Mouse (Mus musculus): ENCODE measurements at regions not wholly inside any gene's neighbourhood (a gene's known extent, or its start where the extent isn't known, plus 50 kb on each side); places are given as distances from the start of the nearest gene placed in this dataset.

DNA sequence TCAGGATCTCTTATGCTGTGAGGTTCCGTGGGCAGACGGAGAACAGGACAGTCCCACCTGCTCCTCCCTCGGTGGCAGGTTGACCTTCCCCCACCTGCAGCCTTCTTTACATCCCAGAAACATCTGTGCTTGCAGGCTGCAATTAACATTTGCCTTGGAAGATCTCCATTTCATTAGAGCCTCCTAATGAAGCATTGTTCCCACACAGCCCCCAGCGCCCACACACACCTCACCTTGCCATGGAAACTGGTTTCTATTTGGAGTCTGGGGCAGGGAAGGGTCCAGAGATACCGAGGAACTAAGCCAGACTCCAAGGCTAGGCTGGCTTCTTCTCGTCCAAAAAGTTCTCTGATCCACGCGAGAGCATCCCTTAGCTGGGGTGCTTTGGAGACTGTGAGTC, 56.6 kb upstream of the Rpl38 start:
- no peak for DNase-seq

- DNase-seq: no peak
Measured at GRCm38 (mm10) chr11:114608009-114608408, 60.3 kb upstream of the Rpl38 start.

DNA sequence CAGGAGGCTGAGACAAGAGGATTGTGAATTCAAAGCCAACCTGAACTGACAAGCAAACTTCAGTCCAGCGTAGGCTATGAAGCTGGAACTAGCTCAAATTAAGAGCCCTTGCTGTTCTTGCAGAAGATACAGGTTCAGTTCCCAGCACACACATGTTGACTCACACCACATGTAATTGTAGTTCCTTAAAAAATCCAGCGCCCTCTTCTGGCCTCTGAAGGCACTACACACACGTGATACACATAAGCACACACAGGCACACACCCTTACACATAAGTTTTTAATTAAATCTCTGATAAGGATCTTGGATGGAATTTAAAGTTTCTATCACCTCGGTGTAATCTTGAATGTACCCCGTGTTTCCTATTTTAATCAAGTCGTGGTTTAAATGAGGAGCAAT, 65.2 kb upstream of the Rpl38 start:
- no peak for DNase-seq

GRCm38 (mm10) chr11:114597225-114597624, 71.1 kb upstream of the Rpl38 start:
- DNase-seq: no peak

DNA sequence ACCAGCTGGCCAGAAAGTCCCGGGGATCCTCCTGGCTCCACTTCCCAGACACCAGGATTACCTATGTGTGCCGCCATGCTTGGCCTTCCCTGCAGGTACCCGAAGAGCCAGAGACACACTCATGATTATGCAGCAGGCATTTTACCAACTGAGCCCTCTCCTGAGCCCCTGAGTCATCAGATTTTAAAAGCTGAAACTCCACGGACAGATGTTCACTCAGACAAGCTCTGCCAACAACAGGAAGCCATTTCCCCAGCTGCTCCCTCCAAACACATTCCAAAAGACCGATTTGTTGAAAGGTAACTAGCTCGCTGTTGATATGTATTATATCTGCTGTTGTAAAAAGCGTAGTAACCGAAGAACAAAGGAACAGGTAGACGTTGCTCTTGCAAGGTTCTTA, 75.4 kb upstream of the Rpl38 start:
- no peak for DNase-seq

GRCm38 (mm10) chr11:114588554-114588953, 79.8 kb upstream of the Rpl38 start:
- DNase-seq: no peak

GRCm38 (mm10) chr11:114587986-114588385, 80.3 kb upstream of the Rpl38 start:
- DNase-seq: no peak

DNA sequence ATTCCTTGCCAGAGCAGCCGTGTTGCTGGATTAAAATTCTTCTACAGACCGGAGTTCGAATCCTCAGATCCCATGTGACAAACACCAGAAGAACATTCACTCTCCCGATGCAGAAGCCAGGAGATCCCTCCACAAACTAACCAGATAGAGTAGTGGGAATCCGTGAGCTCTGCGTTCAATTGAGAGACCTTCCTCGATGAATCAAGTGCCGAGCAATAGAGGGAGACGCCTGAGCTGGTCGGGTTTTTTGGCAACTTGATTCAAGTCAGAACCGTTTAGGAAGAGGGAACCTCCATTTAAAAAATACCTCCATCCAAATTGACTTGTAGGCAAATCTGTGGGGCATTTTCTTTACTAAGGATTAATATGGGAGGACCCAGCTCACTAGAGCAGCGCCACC, 81.9 kb upstream of the Rpl38 start:
- DNase-seq: no peak

DNA sequence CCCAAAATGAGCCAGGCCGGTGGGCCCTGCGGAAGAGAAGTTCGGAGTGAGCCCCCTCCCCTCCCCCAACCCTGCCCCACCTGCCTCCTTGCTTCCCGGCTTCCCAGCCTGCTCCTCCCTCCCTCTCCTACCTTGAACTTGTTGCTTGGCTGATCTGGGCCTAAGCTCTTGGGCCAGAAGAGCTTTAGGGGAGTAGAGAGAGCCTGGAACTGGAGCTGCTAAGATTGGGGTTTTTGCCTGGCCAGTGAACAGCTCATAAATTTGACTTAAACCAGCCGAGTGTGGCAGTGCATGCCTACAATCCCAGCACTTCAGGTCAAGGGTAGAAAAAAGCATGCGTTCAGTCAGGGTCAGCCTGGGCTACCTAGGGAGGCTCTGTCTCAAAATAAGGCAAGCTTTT, 83.5 kb upstream of the Rpl38 start:
- no peak for DNase-seq

DNA sequence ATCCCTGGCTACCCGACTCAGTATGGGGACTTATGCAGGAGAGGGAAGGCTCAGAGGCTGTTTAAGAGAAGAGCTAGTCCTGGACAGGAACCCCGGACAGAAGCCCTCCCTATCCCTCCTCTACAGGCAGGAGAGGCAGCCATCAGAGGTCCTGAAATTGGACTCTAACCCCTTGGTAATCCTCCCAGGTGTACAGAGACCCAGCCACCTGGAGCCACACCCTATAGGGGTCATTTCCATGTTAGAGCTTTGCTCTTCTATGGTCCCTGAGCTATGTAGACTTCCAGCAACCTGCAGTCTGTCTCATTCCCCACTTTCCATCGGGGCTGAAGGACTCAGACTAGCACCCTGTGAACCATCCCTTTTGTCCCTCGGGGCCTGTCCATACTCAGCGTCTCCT, 84.2 kb upstream of the Rpl38 start:
- DNase-seq: no peak

- no peak for DNase-seq
Measured at GRCm38 (mm10) chr11:114579986-114580385, 88.3 kb upstream of the Rpl38 start.

GRCm38 (mm10) chr11:114578551-114578950, 89.8 kb upstream of the Rpl38 start:
- DNase-seq: no peak

DNA sequence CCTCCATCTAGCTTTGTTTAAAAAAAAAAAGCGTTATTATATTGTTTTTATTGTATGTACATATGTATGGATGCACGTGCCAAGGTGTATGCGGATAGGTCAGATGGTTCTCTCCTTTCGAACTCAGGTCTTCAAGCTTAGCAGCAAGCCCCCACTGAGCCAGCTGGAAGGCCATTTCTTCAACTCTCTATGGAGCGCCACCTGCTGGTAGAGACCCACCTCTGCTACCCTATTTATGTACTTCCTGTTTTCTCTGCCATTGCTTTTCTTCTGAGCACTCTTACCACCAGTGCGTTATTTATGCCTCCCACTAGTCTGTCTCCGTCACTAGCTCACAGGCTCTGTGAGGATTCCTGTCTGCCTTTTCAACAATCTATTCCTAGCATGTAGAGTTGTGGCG, 91.5 kb upstream of the Rpl38 start:
- no peak for DNase-seq

DNA sequence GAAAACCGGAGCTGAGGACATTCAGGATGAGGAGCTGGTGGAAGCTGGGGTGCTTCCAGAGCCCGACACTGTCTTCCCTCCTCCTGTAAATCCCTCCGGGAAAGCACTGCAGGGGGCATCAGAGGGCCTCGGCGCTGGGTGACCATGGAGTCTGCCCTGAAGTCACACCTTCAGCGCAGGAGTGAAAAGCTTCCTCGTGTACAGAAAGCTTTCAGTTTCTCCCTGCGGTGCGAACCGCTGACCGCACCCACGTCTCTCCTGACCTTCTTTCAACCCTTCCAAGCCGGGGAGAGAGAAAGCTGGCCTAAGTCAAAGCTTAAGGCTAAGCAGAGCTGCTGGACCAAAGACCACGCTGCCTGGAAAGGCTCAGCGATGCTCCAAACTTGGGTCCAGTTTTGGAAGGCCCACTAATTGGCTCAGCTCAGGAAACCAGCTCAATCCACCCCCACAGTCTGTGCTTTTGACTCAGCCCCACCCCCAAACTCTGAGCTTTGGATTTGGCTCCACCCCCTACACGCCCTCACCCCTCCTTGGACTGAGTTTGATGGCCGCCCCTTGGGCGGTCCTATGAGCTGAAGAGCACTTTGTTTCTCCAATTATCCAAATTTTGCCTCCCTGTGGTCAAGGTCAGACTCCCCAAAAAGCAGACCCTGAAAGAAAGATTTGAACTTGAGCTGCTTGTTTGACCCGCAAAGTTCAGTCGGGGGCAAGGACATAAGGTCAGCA, 97.0 kb upstream of the Rpl38 start:
- peak; percentile 35 for DNase-seq

DNA sequence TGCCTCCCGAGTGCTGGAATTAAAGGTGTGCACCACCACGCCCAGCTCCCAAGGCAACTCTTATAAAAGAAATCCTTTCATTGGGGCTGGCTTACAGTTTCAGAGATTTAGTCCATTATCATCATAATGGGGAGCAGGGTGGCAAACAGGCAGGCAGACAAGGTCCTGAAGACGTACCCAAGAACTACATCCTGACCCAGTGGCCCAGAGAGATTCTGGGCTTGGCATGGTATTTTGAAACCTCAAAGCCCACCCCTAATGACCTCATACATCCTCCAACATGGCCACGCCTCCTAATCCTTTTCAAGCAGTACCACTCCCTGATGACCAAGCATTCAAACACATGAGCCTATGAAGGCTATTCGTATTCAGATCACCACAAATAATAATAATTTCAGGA, 98.2 kb upstream of the Rpl38 start:
- no peak for DNase-seq

DNA sequence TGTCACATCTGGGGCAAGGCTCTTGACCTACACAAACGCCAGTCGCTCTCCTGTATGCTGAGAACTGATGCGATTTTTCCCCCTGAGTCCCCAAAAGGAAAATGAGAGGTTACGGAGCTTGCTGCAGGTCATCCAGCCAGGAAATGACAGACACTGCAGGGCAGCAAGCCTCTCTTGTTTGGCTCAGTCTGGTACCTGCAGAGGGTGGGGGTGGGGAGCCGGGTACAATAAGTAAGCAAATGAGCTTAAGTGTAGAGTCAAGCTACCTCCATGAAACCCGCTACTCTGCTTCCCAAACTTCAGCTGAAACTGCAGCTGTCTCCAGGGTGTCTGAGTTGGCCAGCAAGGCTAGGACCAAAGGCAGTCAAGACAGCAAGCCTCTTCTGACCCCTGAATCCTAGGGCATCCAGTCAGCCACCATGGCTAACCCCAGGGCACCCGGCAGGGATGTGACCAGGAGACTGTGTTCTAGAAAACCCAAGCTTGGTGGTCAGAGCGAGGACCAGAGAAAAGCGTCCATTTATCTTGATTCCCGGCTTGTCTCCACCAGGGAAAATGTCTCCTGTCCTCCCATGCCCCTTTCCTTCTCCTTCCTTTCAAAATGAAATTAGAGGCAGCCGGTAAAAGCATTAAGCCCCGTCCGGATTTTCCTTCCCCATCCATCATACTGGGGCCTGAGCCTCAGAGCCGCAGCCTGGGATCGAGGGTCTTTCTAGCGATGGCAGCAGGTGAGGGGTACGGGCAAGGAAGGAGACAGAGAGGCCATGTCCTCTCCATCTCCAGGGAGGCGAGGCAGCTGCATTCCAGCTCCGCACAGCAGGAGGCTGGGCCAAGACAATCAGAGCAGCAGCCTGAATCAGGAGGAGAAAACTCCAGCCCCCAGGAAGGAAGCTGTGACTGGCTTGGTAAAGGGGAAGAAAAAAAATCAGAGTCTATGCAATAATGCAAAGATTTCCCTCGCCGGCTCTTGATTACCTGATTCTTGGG, 100.2 kb upstream of the Rpl38 start:
- no peak for DNase-seq

DNA sequence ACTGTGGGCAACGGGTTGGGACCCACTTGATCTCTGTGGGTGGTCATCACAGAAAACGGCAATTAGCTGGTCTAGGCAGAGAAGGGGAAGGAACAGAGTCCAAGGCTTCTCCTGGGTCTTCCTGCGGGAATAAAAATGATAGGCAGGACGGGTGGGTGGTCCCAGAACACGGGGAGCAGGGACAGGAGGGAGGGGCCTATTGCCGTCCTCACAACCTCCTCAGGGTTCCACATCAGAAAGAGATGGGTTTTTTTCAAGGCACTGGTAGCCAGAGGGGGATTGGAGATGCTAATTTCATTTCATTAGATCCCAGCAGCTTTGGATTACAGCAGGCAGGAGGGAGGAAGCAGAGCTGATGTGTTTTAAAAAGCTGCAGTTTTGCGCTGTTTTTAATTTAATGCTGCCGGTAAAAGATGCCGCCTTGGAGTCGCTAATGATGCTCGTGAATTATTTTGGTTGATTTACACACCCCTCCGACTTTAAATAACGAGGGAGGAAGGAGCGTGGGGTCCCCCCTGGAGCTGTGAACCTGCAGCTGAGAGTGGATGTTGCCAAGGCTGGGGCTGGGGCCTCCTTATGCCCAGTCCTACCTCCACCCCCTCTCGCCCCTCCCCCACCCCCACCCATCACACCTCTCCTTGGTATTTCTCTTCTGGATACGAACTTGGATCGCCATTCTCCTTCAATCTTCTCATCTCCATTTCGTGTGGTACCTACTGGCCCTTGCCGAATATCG, 101.1 kb upstream of the Rpl38 start:
- no peak for DNase-seq

DNA sequence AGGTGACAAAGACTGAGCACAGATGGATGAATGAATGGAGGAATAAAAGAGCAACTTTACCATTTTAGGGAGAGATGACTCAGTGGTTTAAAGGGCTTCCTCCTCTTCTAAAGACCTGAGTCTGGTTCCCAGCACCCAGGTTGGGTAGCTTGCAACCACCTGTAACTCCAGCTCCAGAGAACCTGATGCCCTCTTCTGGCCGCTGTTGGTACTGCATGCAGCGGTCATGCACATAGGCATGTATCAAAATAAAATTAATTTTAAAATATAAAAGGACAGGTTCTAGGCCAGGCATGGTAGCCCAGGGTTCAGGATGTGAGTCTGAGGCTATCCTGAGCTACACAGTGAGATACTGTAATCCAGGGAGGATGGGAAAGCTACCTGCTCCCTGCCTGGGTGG, 103.4 kb upstream of the Rpl38 start:
- DNase-seq: no peak

- no peak for DNase-seq
Measured at GRCm38 (mm10) chr11:114563172-114563571, 105.2 kb upstream of the Rpl38 start.

DNA sequence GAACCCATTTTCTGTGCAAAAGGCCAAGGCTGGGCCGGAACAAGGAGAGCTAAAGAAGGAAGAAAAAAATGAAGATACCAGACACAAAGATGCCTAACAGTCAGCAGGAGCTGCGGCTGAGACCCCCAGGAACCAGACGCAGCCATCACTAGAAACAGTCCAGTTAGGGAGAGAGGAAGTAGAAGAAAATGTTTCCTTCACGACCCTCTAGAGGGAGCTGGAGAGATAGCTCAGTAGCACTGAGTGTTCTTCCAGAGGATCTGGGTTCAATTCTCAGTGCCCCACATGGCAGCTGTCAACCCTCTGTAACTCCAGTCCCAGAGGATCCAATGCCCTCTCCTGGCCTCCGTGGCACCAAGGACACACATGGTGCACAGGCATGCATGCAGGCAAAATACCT, 113.7 kb upstream of the Rpl38 start:
- no peak for DNase-seq

DNA sequence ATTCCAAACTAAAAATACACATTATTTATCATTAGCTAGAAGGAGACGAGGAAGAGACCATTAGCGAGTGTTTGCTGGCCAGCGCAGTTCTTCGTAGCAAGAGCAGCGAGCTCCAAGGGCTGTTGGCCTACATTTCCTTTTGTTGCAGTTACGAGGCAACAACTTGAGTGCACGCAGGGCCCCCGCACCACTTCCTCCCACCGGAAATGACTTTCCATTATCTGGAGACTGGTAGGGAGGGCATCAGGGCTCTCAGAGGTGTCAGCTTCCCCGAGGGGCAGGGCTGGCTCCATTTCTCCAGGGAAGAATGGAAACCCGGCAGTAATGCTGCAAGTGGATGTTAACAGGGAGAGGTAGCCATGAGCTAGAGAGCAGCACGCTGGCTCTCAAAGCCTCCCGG, 114.3 kb upstream of the Rpl38 start:
- DNase-seq: peak; percentile 67

- DNase-seq: no peak
Measured at GRCm38 (mm10) chr11:114552176-114552575, 116.1 kb upstream of the Rpl38 start.

- DNase-seq: peak; percentile 71
Measured at GRCm38 (mm10) chr11:114551262-114551661, 117.1 kb upstream of the Rpl38 start.

DNA sequence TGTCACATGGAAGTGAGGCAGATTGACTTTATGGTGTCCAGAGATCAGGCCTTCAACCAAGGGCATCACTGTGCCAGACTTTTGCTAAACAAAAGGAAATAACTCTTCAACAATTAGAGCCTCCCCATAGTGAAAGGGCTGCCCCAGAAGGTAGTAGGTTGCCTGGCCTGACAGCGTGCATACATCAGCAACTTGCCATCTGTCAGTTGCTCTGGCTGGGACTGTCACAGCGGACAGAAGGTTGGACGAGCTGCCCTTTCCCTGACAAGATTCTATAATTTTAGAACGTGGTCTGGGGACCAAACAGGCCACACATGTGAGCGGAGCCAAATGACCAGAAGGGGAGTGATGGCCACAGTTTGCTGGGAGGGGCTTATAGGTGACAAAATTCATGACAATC, 119.7 kb upstream of the Rpl38 start:
- no peak for DNase-seq
